ENCODE assay signal across 8 mouse cellular contexts in the genomic region with DNA sequence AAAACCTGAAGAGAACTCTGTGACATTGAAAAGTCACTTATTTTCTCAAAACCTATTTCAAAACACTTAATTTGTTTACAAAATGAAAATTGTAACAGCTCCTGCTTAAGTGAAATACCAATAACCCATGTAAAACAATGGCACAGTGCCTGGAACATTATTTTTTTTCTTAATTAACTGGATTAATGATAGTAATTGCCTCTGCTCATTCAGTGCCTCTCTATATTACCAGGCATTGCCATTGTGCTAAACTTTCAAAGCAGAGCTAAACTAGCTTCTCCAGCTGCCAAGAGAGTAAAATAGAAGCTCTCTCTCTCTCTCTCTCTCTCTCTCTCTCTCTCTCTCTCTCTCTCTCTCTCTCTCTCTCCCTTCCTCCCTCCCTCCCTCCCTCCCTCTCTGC. TPM values are rescaled to one million over a fixed set of nuclear protein-coding genes. Genes with fewer than 3 reads are reported as not detected.
DNase-seq lines count a peak whose midpoint lies in the region; ATAC-seq and TF ChIP-seq lines count a peak whose summit lies in the region.

No protein-coding gene starts in this region.

- no peaks in the 10 kb centered on the region for H3K9me3 ChIP-seq in heart, embryonic 10.5 days
- H3K9me3 ChIP-seq in forebrain, embryonic 14.5 days (replicated peaks; ENCODE audit: control insufficient read depth, low read length) = no peaks in the 10 kb centered on the region
- H3K9me3 ChIP-seq in liver, embryonic 14.5 days (ENCODE audit: control insufficient read depth, low read length) = no peaks in the 10 kb centered on the region

- TF ChIP-seq CTCF in C2C12 (IDR thresholded peaks at IDR 0.05; ENCODE audit: control insufficient read depth, insufficient read depth, insufficient read length) = no peak
- TF ChIP-seq CTCF in liver, embryonic 14.5 days (IDR thresholded peaks at IDR 0.05; ENCODE audit: low read depth) = no peak

- H3ac ChIP-seq in C2C12 (ENCODE audit: control insufficient read depth, insufficient read length, low read depth) = peak overlapping the region; percentile 29

- peaks cover 35% of the 10 kb centered on the region for H3K36me3 ChIP-seq in heart, embryonic 10.5 days
- H3K36me3 ChIP-seq in C2C12 (ENCODE audit: control insufficient read depth, insufficient read depth) = peaks cover 25% of the 10 kb centered on the region
- peaks cover 33% of the 10 kb centered on the region for H3K36me3 ChIP-seq in forebrain, embryonic 14.5 days (ENCODE audit: control insufficient read depth, insufficient read depth, low read length)
- peaks cover 3% of the 10 kb centered on the region for H3K36me3 ChIP-seq in liver, embryonic 14.5 days (replicated peaks; ENCODE audit: control insufficient read depth, insufficient read depth, low read depth)

- H3K4me2 ChIP-seq in forebrain, embryonic 14.5 days (ENCODE audit: low read length) = peak overlapping the region; percentile 84
- H3K4me2 ChIP-seq in liver, embryonic 14.5 days (ENCODE audit: low read depth) = peak overlapping the region; percentile 83

- no peaks in the 10 kb centered on the region for H3K27me3 ChIP-seq in heart, embryonic 10.5 days (ENCODE audit: insufficient read depth, poor library complexity, severe bottlenecking)
- H3K27me3 ChIP-seq in C2C12 (ENCODE audit: control insufficient read depth, insufficient read depth, insufficient read length) = no peaks in the 10 kb centered on the region
- H3K27me3 ChIP-seq in forebrain, embryonic 14.5 days (replicated peaks; ENCODE audit: control insufficient read depth, insufficient read depth, low read length) = no peaks in the 10 kb centered on the region
- H3K27me3 ChIP-seq in liver, embryonic 14.5 days (ENCODE audit: control insufficient read depth, insufficient read depth, low read length) = no peaks in the 10 kb centered on the region

- no peak for DNase-seq in heart, embryonic 10.5 days (ENCODE audit: low spot score)
- no peak for DNase-seq in heart, postnatal 25 days (ENCODE audit: low spot score)
- no peak for DNase-seq in forebrain, embryonic 14.5 days (ENCODE audit: low spot score)
- no peak for DNase-seq in liver, embryonic 14.5 days (ENCODE audit: low read depth in 3 of 3, low spot score in 3 of 3)
- no peak for DNase-seq in right cerebral cortex, postnatal 25 days
- no peak for DNase-seq in c-Kit-positive CD71-positive TER-119-positive erythroid progenitor cells, embryonic 14.5 days (ENCODE audit: low spot score)
- no peak for DNase-seq in gastrocnemius, postnatal 25 days

- intact Hi-C loops in heart, postnatal 25 days (cut with DNase I) = loop anchor here (5.0 kb wide), 1 partner anchor 135 kb away; no protein-coding TSS in a partner anchor

- peak overlapping the region; percentile 83 for H3K9ac ChIP-seq in forebrain, embryonic 14.5 days (ENCODE audit: low read length)
- H3K9ac ChIP-seq in liver, embryonic 14.5 days (replicated peaks) = peak overlapping the region; percentile 68

- ATAC-seq in forebrain, embryonic 14.5 days = peak; percentile 35; the same call in 1 of the 2 replicates
- ATAC-seq in liver, embryonic 14.5 days (ENCODE audit: insufficient read depth) = no peak

- TF ChIP-seq EP300 in liver, embryonic 14.5 days (IDR thresholded peaks at IDR 0.05; ENCODE audit: low read depth) = no peak

- H3K4me3 ChIP-seq in heart, embryonic 10.5 days = peak overlapping the region; percentile 93
- peak overlapping the region; percentile 95 for H3K4me3 ChIP-seq in C2C12 (ENCODE audit: insufficient read depth, poor library complexity, severe bottlenecking)
- peak overlapping the region; percentile 80 for H3K4me3 ChIP-seq in forebrain, embryonic 14.5 days (ENCODE audit: low read depth, low read length)
- peak overlapping the region; percentile 85 to 89 for H3K4me3 ChIP-seq in liver, embryonic 14.5 days (ENCODE audit: insufficient read depth in 1 of 2, low read depth in 2 of 2, low read length in 2 of 2)

- peaks cover 18% of the 10 kb centered on the region for H3K4me1 ChIP-seq in heart, embryonic 10.5 days
- H3K4me1 ChIP-seq in forebrain, embryonic 14.5 days (ENCODE audit: control insufficient read depth, insufficient read depth, low read length) = peaks cover 4% of the 10 kb centered on the region; the same call in 1 of the 2 replicates
- peaks cover 0 to 3% of the 10 kb centered on the region in 2 experiments; a peak in 2 of 4 replicates for H3K4me1 ChIP-seq in liver, embryonic 14.5 days (replicated peaks; ENCODE audit: control insufficient read depth in 2 of 2, insufficient read depth in 2 of 2, low read length in 1 of 2)

- no peaks in the 10 kb centered on the region for H3K79me3 ChIP-seq in C2C12 (ENCODE audit: low read depth)

- H3K27ac ChIP-seq in heart, embryonic 10.5 days = peak overlapping the region; percentile 94
- H3K27ac ChIP-seq in forebrain, embryonic 14.5 days (ENCODE audit: low read depth, low read length) = peak overlapping the region; percentile 30; the same call in 1 of the 2 replicates
- peak overlapping the region; percentile 3; the same call in 1 of the 2 replicates for H3K27ac ChIP-seq in liver, embryonic 14.5 days

- H3K79me2 ChIP-seq in C2C12 (ENCODE audit: control insufficient read depth, insufficient read depth) = peaks cover 13% of the 10 kb centered on the region

TF ChIP-seq in C2C12, 6 proteins besides CTCF, POLR2A, EP300 and RAD21:
- TF ChIP-seq MYOD1 (IDR thresholded peaks at IDR 0.05; ENCODE audit: control insufficient read depth, insufficient read length, low read depth) (no peak), FOSL1 (IDR thresholded peaks at IDR 0.05; ENCODE audit: insufficient read depth, low read length, poor library complexity, severe bottlenecking) (no peak), USF1 (IDR thresholded peaks at IDR 0.05; ENCODE audit: low read depth) (no peak), MAX (IDR thresholded peaks at IDR 0.05) (no peak), MYOG (IDR thresholded peaks at IDR 0.05; ENCODE audit: control insufficient read depth, extremely low read depth, insufficient read length) (no peak), CEBPB (IDR thresholded peaks at IDR 0.05; ENCODE audit: low read depth) (no peak)

RNA-seq across cellular contexts. Expression of gene Dmap1, which starts 0.4 kb away (rescaled TPM):
- polyA plus RNA-seq in heart, embryonic 10.5 days (2016; fragmentation: Nextera tagmentation; extraction: Ambion mirVana) = 54.6 and 63.6 TPM in 2 replicates
- total RNA-seq in heart, postnatal 25 days (2021) = 10 to 100 TPM; 18.3 to 19.0 TPM
- polyA plus RNA-seq in C2C12 (2012; fragmentation: generic; extraction: Trizol) = 31.0 TPM
- 94.9 and 97.6 TPM in 2 replicates for polyA plus RNA-seq in forebrain, embryonic 14.5 days (2014; fragmentation: Nextera tagmentation; extraction: Ambion mirVana)
- polyA plus RNA-seq in liver, embryonic 14.5 days (2012; rRNA removed) = 10.7 and 14.1 TPM in 2 replicates
- polyA plus RNA-seq in liver, embryonic 14.5 days (2014; fragmentation: Nextera tagmentation; extraction: Ambion mirVana) = 19.2 and 25.4 TPM in 2 replicates
- 10 to 100 TPM; 14.5 to 15.1 TPM for total RNA-seq in gastrocnemius, postnatal 25 days (2021)

RNA-seq across cellular contexts. Expression of gene Gm12845, which starts 41.7 kb away (rescaled TPM):
- not detected in 2 replicates for polyA plus RNA-seq in heart, embryonic 10.5 days (2016; fragmentation: Nextera tagmentation; extraction: Ambion mirVana)
- not detected for total RNA-seq in heart, postnatal 25 days (2021)
- not detected for polyA plus RNA-seq in C2C12 (2012; fragmentation: generic; extraction: Trizol)
- polyA plus RNA-seq in forebrain, embryonic 14.5 days (2014; fragmentation: Nextera tagmentation; extraction: Ambion mirVana) = not detected in 2 replicates
- not detected in 2 replicates for polyA plus RNA-seq in liver, embryonic 14.5 days (2012; rRNA removed)
- polyA plus RNA-seq in liver, embryonic 14.5 days (2014; fragmentation: Nextera tagmentation; extraction: Ambion mirVana) = not detected in 2 replicates
- not detected for total RNA-seq in gastrocnemius, postnatal 25 days (2021)

Comparison
In these comparisons a context has a peak if more than half of its experiments do, and no peak if none do; other contexts are left out.
1. H3K27ac ChIP-seq: peak in every context shown above with its lines; median percentile 94 in heart, embryonic 10.5 days; 30 in forebrain, embryonic 14.5 days; 3 in liver, embryonic 14.5 days.